Mouse (Mus musculus): ENCODE measurements around the gene Set.

The Set gene

DNA sequence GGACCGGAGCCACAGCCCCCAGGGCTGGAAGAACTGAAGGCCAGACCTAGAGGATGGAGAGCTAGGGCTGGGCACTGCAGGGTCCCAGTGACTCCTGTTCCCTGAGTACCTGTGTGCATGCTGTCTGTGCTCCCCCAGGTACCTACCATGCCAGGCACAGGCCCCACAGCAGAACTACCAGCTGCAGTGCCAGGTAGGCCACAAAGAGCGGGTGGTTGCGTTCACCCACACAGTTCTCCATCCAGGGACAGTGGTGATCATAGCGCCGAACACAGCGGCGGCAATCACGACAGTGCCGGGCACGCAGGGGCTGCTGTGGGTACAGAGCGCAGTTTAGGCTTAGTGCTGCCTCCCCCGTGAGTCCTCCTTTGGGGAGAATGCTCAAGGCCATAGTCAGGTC, 34.3 kb downstream of the Set start:
- DNase-seq, result no peak

DNA sequence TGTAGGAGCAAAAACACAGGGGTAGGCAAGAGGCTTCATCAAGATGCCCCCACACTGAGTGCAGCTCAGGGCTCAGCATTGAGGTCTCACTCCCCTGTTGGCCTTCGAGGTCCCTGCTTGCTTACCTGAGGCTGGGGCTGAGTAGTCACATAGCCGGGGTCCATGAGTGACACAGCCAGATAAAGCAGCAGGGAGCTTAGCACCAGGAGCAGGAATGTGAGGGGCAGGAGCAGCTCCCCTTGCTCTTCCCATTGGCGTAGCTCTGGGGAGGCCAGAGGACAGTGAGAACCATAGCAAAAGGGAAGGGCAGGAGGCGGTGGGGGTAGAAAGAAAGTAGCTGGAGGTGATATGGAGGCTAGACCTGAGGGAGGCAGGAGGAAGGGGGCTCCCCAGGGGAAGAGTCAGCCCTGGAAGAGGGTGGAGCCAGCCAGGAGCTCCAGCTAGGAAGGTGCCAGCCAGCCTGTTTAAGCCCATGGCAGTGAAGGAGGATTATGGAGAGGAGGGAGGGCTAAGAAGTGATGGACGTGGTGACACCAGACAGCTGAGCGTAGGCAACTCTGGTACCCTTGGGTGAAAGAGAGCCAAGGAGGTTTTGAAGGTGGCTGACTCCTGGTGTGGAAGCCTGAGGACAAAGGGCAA, 35.2 kb downstream of the Set start:
- DNase-seq, result no peak

DNA sequence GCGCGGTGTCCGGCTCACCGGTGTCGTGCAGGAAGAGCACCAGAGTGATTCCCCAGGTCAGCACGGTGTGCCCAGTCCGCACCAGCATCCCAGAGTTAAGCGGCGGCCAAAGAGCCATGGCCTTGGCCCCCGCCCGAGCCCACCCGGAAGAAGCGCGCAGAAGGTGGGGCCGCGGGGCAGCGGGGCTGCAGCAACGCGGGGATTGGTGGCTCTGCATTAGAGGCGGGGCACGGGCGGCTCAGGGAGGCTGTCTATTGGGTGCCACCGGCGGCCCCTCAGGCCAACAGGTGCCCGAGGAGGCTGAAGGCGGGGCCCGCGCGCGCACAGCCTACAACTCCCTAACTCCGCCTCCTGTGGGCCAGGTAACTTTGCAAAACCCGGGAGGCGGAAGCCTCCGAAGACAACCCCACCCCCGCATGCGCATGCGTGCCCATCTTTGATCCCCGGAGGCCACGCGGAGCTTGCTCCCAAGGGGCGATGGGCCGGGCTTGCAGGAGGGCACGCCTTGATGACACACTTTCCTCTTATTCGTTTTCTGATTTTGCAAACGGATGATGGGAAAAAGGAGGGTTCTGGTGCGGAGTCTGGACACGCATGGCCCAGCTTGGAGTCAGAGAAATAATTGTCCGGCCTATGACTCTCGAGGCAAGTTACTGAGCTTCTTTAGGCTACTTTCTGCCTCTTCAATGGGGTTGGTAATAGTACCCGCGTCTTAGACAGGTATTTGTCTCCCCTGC, 36.5 kb downstream of the Set start, which contains the start of gene Zdhhc12:
Zdhhc12 (minus strand) TSS at position 178 of the 737 bp plus-strand sequence.
- peak; percentile 94 for DNase-seq

DNA sequence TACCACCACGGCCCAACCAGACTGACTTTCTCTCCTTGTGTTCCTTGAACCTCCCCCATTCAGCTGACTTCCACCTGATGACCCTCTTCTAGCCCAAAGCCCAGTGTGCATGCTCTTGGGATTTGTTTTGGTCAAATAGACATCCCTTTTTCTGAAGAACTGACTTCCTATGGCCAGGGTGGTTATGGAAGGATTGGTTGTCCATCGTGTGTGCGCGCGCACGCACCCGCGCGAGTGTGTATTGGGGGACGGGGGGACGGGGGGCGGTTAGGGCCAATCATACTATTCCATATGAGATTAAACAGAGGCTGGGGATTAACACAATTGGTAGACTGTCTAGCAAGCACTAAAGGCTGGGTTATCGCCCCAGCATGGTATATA, 37.0 kb downstream of the Set start:
- DNase-seq, result no peak

DNA sequence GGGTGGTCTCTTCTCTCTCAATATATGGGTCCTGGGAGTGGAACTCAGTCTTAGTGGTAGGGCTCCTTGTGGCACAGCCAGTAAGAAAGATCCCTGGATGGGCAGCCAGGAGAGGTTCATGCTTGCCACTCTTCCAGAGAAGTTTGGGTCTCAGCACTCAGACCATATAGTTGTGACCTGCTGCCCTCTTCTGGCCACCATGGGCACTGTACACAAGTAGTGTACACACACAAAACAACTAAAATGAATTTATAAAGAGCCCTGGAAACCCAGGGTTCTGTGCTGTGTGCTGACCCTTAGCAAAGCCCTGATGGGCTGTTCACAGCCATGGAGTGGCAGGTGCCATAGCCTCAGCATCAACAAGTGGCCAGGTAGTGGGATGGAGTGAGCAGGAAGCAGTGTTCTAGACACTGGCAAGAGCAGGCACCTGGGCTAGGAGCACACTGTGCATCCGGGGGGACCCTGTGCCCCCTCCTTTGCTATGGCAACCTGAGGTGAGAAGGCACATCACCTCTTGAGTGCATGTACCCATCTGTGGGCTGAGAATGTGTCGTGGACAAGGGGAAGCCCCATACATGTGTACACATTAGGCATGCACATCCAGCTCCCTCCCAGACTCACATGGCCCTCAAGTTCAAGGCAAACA, 38.8 kb downstream of the Set start:
- peak; percentile 76 for DNase-seq

DNA sequence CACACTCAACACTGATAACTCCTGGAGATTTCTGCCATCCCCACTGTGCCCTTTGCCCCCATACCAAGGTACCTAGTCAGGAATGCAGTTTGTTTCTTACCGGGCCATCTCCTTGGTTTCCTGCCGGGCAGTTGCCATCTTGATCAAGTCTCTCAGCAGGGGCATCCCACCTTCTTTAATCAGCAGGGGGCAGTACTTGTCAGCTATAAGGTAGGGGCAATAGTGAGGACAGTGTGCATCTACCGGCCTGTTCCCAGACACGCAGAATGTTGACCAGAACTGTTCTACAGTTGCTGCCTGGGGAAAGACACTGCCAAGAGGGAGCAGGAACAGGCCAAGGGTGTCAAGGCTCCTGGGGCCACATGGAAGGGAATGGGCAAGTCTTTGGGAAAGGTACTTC, 43.0 kb downstream of the Set start:
- DNase-seq, result no peak

DNA sequence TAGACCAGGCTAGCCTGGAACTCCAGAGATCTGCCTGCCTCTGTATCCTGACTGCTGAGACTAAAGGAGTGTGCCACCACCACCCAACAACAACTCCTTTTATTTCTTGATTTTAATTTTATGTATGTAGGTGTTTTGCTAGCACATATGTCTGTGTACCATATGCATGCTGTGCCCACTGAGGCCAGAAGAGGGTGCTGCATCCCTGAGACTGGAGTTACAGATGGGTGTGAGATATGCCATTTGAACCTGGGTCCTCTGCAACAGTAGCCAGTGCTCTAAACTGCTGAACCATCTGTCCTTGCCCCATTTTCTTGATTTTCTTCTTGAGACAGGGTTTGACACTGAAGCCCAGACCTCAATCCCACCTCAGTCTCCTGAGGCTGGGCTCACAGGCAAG, 49.2 kb downstream of the Set start:
- peak; percentile 67 for DNase-seq

DNA sequence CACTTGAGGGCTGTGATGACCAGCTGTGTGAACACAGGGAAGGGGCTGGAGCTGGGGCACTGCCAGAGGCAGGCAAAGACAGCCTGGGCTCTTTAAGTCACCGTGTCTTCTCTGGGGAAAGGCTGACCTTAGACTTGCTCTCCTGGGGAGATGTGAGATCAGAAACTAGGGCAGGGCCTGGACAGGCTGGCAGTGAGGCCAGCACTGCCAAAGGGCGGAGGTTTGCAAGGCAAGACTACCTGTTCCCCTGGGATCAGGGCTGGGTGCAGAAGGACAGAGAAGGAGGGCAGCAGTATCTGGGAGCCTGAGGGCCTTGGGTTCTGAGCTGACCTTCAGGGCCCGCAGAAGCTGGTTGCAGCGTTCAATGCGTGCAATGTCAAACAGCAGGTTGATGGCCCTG, 50.5 kb downstream of the Set start:
- no peak for DNase-seq

DNA sequence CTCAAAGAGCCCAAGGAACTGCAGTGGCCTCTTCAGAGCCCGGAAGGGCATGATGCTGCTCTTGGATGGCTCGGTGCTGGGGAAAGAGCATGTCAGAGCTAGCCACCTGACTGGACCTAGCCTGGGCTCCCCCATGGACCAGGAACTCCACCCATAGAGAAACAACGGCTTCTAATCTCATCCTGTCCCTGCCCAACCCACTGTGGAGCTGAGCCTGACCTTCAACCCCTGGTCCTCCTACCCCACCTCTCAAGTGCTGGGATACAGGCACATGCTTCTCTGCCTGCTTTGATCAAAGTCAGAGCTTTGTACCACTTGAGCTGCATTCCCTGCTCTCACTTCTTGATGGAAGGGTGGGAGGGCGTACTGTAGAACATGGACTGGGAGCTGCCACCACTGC, 51.1 kb downstream of the Set start:
- no peak for DNase-seq

DNA sequence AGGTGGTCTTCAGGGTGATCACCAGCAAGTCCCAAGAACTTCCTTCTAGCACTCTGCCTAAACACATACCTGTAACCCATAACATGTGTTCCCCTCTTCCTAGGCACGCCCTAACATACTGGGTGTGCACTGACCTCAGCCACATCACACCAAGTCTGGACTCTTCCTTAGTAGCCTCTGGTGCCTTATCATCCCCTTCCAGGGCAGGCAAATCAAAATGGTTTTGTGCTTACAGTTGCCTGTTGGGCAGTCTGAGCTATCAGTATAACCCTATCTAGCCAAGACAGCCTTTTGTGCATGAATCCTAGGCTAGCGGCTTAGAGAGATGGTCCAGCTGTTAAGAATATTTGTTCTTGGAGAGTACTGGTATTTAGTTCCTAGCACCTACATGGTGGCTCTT, 54.3 kb downstream of the Set start:
- no peak for DNase-seq

DNA sequence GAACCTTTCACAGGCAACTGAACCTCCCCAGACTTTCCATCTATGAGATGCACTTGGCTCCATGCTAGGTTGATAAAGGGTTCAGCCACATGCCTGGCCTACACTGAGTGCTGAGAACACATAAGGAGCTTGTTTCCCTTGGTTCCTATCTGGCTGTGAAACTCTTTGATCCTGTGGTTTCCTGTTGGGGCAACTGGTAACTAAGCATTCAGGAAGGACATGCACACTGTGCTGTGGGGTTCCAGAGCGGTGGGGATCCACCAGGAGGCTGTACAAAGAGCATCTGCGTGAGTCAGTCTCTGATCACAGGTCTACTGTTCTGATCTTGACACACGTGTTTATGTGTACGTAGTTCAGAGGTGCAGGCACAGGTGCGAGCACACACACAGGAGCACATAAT, 55.4 kb downstream of the Set start:
- no peak for DNase-seq

DNA sequence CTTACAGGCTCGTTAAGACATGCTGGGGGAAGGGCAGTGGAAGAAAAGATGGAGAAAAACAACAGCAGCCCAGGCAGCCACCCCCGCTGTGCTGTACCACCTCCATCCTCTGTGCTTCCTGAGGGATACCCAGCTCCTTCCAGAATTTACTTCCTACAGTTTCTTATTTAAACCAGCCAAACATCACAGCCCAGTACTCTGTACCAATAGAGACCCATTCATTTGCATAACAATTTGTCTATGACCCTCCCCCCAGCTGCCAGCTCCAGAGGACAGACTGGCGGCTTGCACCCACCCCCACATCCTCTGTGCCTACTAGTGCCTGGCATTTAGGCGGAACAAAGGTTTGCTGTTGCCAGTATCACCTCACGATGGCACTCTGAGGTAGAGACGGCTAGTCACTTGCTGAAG, 62.5 kb downstream of the Set start:
- no peak for DNase-seq

DNA sequence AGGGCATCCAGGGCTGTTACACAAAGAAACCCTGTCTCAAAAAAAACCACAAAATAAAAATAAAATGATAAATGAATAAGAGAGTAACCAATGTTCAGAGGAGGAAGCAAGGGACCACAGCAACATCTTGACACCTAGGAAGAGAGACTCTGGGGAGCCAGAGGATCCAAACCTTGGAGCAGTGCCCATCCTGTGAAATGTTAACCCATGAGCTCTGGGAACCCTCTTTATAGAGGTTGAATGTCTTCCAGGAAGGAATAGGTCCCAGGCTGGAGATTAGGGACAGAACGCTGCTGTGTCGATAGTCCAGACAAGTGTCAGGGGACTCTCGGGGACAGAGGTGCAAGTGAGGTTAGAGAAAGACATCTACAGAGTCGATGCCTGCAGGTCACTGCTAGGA, 63.1 kb downstream of the Set start:
- no peak for DNase-seq

Measured in lung, postnatal 14 days (tissue).